Mouse (Mus musculus) lung, adult 2 months (tissue): ENCODE data around the gene Pramel7. TPM values are rescaled to one million over a fixed set of nuclear protein-coding genes. Genes with fewer than 3 reads are reported as not detected.

Experiments
- DNase-seq: peaks from one replicate; pipeline ENCODE4 v3.0.0; 2022
- H3K4me1 ChIP-seq: fragments of 200-500 bp; 2 replicates; pipeline ENCODE4 v1.6.1; 2011; ENCODE audit warnings: low read length; ENCODE audit not compliant: control insufficient read depth, insufficient read depth
- H3K4me3 ChIP-seq: fragments of 200-500 bp; replicated peaks from 2 replicates; pipeline ENCODE3; 2011; ENCODE audit warnings: low read depth, mild to moderate bottlenecking, control low read depth, low read length; ENCODE audit errors: extremely low read depth
- CTCF ChIP-seq: fragments of 200-500 bp; IDR thresholded peaks from 2 replicates; pipeline ENCODE4 v1.5.1; 2011; ENCODE audit warnings: mild to moderate bottlenecking, low read length, control low read depth; ENCODE audit not compliant: insufficient read depth
- POLR2A ChIP-seq: fragments of 200-500 bp; IDR thresholded peaks from 2 replicates; pipeline ENCODE4 v1.6.1; 2011; ENCODE audit warnings: low read depth, mild to moderate bottlenecking, control low read depth, low read length, borderline replicate concordance; ENCODE audit errors: extremely low read depth
- WGBS: fragments of 180-500 bp; shearing (Covaris S2); methylation state at CpG from one replicate; pipeline ENCODE4 v1.1.7; 2018; 5-methylcytosine and 5-hydroxymethylcytosine counted together
- polyA plus RNA-seq: library from polyadenylated mRNA; depleted of rRNA; stranded (reverse); fragments of >200 nt; gene quantifications from 2 replicates; pipeline ENCODE4 v1.2.3, GENCODE M21; 2012; rRNA removed

Pramel7 gene
- polyA plus RNA-seq, 1 experiment = not detected

- WGBS = 59% methylated on average over 2 of the region's 2 CpGs
- no peaks in the 10 kb centered on the region for H3K4me1 ChIP-seq
- no peak for DNase-seq
- H3K4me3 ChIP-seq = no peak overlapping the region
- TF ChIP-seq CTCF (no peak), POLR2A (no peak)
These were observed 14.6 kb downstream of the Pramel7 start for GRCm38 (mm10) chr2:87482276-87482675.

DNA sequence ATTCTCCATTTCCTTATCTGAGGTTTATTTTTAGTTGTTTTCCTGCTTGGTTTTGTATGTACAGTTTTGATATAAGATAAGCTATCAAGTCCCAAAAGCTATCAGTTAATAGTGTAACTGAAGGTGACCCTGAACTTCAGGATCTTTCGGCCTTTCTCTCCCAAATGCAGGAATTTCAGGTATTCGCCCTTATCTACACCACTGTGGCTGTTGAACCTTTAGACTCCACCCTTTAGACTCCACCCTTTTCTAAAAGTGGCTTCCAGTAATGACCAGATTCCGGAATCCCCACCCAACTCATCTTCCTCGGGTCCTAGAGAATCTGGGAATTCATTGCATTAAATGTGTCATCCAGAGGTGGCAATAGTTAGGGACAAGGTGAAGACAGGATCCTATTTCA, 15.7 kb downstream of the Pramel7 start:
- DNase-seq = no peak
- 68% methylated on average over 4 of the region's 4 CpGs for WGBS
- Histone ChIP-seq H3K4me3 (no peak overlapping the region), H3K4me1 (no peaks in the 10 kb centered on the region)
- TF ChIP-seq CTCF = no peak
- TF ChIP-seq POLR2A = no peak

- DNase-seq = no peak
- Histone ChIP-seq H3K4me1 (no peaks in the 10 kb centered on the region), H3K4me3 (no peak overlapping the region)
- no peak for TF ChIP-seq POLR2A
- TF ChIP-seq CTCF = no peak
These were observed 16.7 kb downstream of the Pramel7 start for GRCm38 (mm10) chr2:87480207-87480606.

DNA sequence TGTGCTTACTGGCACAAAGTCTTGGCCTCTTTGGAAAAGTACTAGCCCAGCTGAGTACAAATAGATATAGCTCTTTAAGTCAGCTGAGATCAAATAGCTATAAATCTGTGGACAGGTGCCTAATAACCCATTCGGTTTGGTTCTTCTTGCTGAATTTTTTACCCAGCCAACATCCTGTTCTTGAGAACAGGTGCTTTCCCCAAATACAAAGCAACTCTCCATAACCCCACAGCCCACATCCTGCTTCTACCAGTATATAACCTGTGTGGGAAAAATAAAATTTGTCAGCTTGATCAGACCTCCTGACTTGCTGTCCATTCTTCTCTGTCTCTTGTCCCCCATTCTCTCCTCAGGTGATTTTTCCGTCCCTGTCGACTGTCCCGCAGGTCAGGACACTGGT, 35.1 kb downstream of the Pramel7 start:
- no peaks in the 10 kb centered on the region for H3K4me1 ChIP-seq
- DNase-seq = no peak
- WGBS = 86% methylated on average over 4 of the region's 4 CpGs

DNA sequence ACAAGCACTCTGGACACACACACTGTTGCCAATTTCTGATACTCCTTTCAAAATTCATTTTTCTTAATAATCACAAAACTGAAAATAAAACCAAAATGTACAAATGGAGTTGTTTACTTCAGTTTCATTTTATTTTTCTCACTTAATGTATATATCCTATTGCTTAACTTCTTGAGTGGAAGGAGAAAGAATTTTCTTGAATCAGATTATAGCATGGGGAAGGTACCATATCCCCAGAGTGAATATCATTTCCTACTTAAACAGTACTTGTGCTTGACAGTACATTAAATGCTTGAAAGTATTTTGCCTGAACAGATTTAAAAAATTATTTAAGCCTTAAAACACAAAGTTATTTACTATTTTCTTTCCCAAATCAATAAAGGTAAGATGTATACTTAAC, 43.2 kb downstream of the Pramel7 start, which contains the start of gene Olfr1126:
Gene Olfr1126, plus strand, starts transcription at position 301 of the 400 bp plus-strand sequence.
- Histone ChIP-seq H3K4me3 (no peak within 1 kb of the TSS), H3K4me1 (no peaks in the 10 kb centered on the region)
- TF ChIP-seq POLR2A (no peak), CTCF (no peak)
- no peak for DNase-seq

More for the DNA sequence above, 35.1 kb downstream of the Pramel7 start:
- no peak overlapping the region for H3K4me3 ChIP-seq
- no peak for TF ChIP-seq CTCF
- no peak for TF ChIP-seq POLR2A

Other genes with a start within 250 kb of the Pramel7 start
- not detected in 2 replicates for gene Olfr1115, start 249.1 kb downstream of the Pramel7 start, polyA plus RNA-seq
- gene Olfr1116, start 229.6 kb downstream of the Pramel7 start, polyA plus RNA-seq = not detected in 2 replicates
- not detected in 2 replicates for gene Olfr1118, start 189.5 kb downstream of the Pramel7 start, polyA plus RNA-seq
- not detected in 2 replicates for gene Olfr1120, start 142.3 kb downstream of the Pramel7 start, polyA plus RNA-seq
- gene Olfr1121, start 127.2 kb downstream of the Pramel7 start, polyA plus RNA-seq = not detected in 2 replicates
- gene Olfr1122, start 111.2 kb downstream of the Pramel7 start, polyA plus RNA-seq = not detected in 2 replicates
- gene Olfr1123, start 80.5 kb downstream of the Pramel7 start, polyA plus RNA-seq = not detected in 2 replicates
- not detected in 2 replicates for gene Olfr1124, start 66.8 kb downstream of the Pramel7 start, polyA plus RNA-seq
- not detected in 2 replicates for gene Olfr1126, start 43.1 kb downstream of the Pramel7 start, polyA plus RNA-seq
- not detected in 2 replicates for gene Pramel6, start 9.5 kb upstream of the Pramel7 start, polyA plus RNA-seq
- not detected in 2 replicates for gene Olfr153, start 34.7 kb upstream of the Pramel7 start, polyA plus RNA-seq
- not detected in 2 replicates for gene Olfr1128, start 48.4 kb upstream of the Pramel7 start, polyA plus RNA-seq
- gene Olfr1129, start 76.8 kb upstream of the Pramel7 start, polyA plus RNA-seq = not detected in 2 replicates
- not detected in 2 replicates for gene Olfr1130, start 109.1 kb upstream of the Pramel7 start, polyA plus RNA-seq
- not detected in 2 replicates for gene Olfr1131, start 130.0 kb upstream of the Pramel7 start, polyA plus RNA-seq
- gene Olfr1132, start 140.4 kb upstream of the Pramel7 start, polyA plus RNA-seq = not detected in 2 replicates
- not detected in 2 replicates for gene Olfr1133, start 150.3 kb upstream of the Pramel7 start, polyA plus RNA-seq
- not detected in 2 replicates for gene Olfr1134, start 161.4 kb upstream of the Pramel7 start, polyA plus RNA-seq
- gene Olfr1135, start 176.6 kb upstream of the Pramel7 start, polyA plus RNA-seq = not detected in 2 replicates
- not detected in 2 replicates for gene Olfr1136, start 196.9 kb upstream of the Pramel7 start, polyA plus RNA-seq
- gene Olfr1137, start 216.1 kb upstream of the Pramel7 start, polyA plus RNA-seq = not detected in 2 replicates
- not detected in 2 replicates for gene Olfr1138, start 242.9 kb upstream of the Pramel7 start, polyA plus RNA-seq
- not detected in 2 replicates for gene Olfr1140, start 246.7 kb upstream of the Pramel7 start, polyA plus RNA-seq